Mouse (Mus musculus) forebrain, embryonic 13.5 days (tissue): ENCODE measurements around the gene Ntmt1. TPM values are rescaled to one million over a fixed set of nuclear protein-coding genes. Genes with fewer than 3 reads are reported as not detected.

Experiments used
- ATAC-seq: fragments of 200-750 bp; cut with Nextera tagmentation; 2 replicates; pipeline ENCODE4 v1.8.0; 2017
- H3K27ac ChIP-seq: fragments of 300-500 bp; sonication (generic); 2 replicates; pipeline ENCODE4 v1.5.1; 2015; ENCODE audit warnings: inconsistent platforms, mild to moderate bottlenecking, moderate library complexity
- H3K27me3 ChIP-seq: fragments of 300-500 bp; sonication (generic); 2 replicates; pipeline ENCODE4 v1.6.1; 2015; ENCODE audit warnings: mild to moderate bottlenecking, inconsistent platforms
- H3K36me3 ChIP-seq: fragments of 300-500 bp; sonication (generic); 2 replicates; pipeline ENCODE4 v1.6.1; 2015; ENCODE audit warnings: mild to moderate bottlenecking, inconsistent platforms; ENCODE audit not compliant: poor library complexity, severe bottlenecking
- H3K4me1 ChIP-seq: fragments of 300-500 bp; sonication (generic); 2 replicates; pipeline ENCODE4 v1.6.1; 2015; ENCODE audit warnings: inconsistent platforms
- H3K4me2 ChIP-seq: fragments of 300-500 bp; sonication (generic); 2 replicates; pipeline ENCODE4 v1.6.1; 2015; ENCODE audit warnings: inconsistent platforms, mild to moderate bottlenecking, moderate library complexity
- H3K4me3 ChIP-seq: fragments of 300-500 bp; sonication (generic); 2 replicates; pipeline ENCODE4 v1.5.1; 2015; ENCODE audit warnings: mild to moderate bottlenecking, inconsistent platforms
- H3K9ac ChIP-seq: fragments of 300-500 bp; sonication (generic); 2 replicates; pipeline ENCODE4 v1.6.1; 2015; ENCODE audit warnings: mild to moderate bottlenecking, inconsistent platforms
- H3K9me3 ChIP-seq: fragments of 300-500 bp; sonication (generic); replicated peaks from 2 replicates; pipeline ENCODE4 v1.6.1; 2016; ENCODE audit warnings: inconsistent platforms
- whole genome bisulfite sequencing: fragments of 180-500 bp; shearing (Covaris S2); methylation state at CpG from one replicate; pipeline ENCODE4 v1.1.7; 2015; 5-methylcytosine and 5-hydroxymethylcytosine counted together
- polyA plus RNA-seq: library from polyadenylated mRNA; unstranded; fragments of >200 nt; fragmentation: Nextera tagmentation; extraction: Ambion mirVana; gene quantifications from 2 replicates; pipeline ENCODE4 v1.2.1, GENCODE M21; 2015

The Ntmt1 gene
- polyA plus RNA-seq, 1 experiment from 2014 or later: 120 TPM

DNA sequence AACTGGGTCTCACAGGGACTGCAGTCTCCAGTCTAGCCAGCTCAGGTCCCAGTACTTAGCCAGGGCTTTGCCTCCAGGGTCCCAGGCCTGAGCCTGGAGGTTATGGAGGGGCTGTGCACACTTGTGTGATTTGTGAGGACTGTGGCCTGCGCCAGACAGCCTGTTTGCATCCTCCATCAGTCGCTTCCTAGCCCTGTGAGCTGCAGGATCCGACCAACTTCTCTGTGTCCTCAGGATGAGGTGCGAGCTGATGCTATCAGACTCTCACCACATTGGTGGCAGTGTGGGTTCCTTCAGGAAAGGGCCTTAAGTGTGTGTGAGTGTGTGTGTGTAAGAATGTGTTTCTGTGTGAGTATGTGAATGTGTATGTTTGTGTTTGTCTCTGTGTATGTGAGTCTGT lies 20.2 kb upstream of the Ntmt1 start:
- peak overlapping the region; percentile 43 for H3K9ac ChIP-seq
- H3K27me3 ChIP-seq: no peaks in the 10 kb centered on the region
- no peak for ATAC-seq
- H3K4me3 ChIP-seq: no peak overlapping the region
- WGBS: 66% methylated on average over 4 of the region's 4 CpGs
- peak overlapping the region; percentile 76 for H3K27ac ChIP-seq
- H3K4me2 ChIP-seq: 0 out of 2 replicates have a peak overlapping the region, but pooled peaks have one; percentile 10
- H3K9me3 ChIP-seq: no peaks in the 10 kb centered on the region
- H3K36me3 ChIP-seq: no peaks in the 10 kb centered on the region
- H3K4me1 ChIP-seq: peaks cover 42% of the 10 kb centered on the region

DNA sequence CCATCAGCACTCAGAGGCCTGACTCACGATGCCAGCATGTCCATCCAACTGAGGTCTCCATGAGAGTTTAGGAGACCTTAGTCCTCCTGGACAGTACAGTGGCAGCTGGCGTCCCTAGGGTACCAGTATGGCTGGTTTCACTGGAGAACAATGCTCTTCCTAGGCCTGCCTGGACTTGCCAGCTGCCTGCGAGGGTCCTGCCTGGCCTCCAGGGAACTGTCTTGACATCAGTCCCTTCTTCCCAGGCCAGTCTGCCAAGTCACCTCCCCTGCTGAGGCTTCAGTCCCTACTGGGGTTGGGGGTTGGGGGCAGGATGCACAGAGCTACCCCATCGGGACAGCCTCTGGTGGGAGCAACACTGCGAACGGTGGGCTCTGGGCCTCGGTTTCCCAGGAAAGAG lies 15.6 kb upstream of the Ntmt1 start:
- no peak overlapping the region for H3K27ac ChIP-seq
- no peak overlapping the region for H3K4me3 ChIP-seq
- no peak overlapping the region for H3K4me2 ChIP-seq
- H3K36me3 ChIP-seq: no peaks in the 10 kb centered on the region
- no peaks in the 10 kb centered on the region for H3K27me3 ChIP-seq
- 90% methylated on average over 7 of the region's 7 CpGs for WGBS
- H3K9me3 ChIP-seq: no peaks in the 10 kb centered on the region
- H3K9ac ChIP-seq: 0 out of 2 replicates have a peak overlapping the region, but pooled peaks have one; percentile 38
- no peak for ATAC-seq
- peaks cover 36% of the 10 kb centered on the region for H3K4me1 ChIP-seq

DNA sequence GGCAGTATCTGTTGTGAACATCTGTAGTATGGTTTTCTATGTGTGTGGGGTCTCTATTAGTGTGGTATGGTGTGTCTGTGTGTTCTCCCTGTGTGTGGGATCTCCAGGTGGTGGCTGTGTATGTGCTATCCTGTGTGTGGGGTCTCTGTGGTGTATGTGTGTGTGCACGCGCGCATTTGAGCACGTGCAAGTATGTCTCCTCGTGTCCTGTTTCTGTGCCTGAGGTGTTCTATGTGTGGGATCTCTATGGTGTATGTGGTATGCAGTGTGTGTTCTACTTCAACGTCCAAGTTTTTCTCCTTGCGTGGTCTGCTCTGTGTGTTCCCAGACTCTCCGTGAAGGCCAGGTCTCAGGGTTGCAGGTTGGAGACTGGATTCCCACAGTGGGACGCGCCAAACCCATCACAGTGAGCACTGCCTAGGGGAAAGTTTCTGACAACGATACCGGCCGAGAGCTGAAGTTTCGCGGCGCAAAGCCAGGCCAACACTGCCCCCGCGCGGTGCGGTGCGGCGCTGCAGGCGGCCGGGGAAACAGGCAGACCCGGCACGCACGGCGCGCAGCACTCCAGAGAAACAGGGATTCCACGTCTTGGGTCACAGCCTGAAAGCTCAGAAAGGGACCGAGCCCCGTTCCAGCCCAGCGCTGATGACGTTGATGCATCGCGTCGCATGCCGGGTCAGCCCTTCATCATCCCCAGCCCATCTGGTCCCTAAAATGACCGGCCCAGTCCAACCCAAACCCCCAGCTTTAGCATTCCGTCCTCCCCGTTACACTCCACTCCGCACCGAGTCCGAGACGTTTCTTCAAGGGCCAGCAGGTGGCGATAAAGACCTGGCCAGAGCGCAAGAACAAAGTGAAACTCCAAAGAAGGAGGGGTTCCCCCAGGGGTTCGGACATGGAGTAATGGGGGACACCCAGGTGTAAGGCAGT lies 13.2 kb upstream of the Ntmt1 start:
- no peaks in the 10 kb centered on the region for H3K9me3 ChIP-seq
- peaks cover 28% of the 10 kb centered on the region for H3K4me1 ChIP-seq
- H3K4me3 ChIP-seq: peak overlapping the region; percentile 40
- H3K27ac ChIP-seq: peak overlapping the region; percentile 78
- H3K4me2 ChIP-seq: peak overlapping the region; percentile 62
- peak; percentile 75 for ATAC-seq
- WGBS: 5% methylated on average over 48 of the region's 48 CpGs
- H3K9ac ChIP-seq: peak overlapping the region; percentile 67
- H3K36me3 ChIP-seq: no peaks in the 10 kb centered on the region
- no peaks in the 10 kb centered on the region for H3K27me3 ChIP-seq

DNA sequence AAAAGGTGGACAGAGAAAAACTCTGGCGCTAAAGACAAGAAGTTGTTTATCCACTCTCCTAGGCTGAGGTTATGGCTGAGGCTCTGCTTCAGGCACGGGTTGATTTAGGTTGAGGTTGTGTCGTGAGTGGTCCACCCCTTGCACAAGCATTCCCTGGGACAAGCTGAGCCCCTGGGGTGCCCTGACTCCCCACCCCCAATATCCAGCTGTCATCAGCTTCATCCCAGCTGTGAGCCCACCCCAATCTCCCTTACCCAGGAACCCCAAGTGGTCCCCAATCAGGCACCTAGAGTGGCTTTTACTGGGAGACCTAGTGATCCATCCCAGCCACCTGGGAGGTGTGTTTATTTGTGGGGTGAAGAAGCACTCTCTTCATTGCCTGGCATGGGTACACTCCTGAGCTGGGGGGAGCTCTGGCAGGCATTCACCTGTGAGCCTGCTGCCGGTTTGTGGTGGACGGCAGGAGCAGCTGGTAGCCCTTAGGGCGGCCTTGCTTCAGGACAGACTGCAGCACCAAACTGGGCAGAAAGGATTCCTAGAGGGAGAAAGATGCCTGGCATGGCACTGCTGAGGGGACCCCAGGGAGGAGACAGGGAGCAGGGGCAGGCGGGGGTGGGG lies 12.2 kb upstream of the Ntmt1 start:
- no peak overlapping the region for H3K9ac ChIP-seq
- H3K4me1 ChIP-seq: peaks cover 32% of the 10 kb centered on the region
- peak overlapping the region; percentile 62 for H3K4me2 ChIP-seq
- H3K27me3 ChIP-seq: peaks cover 5% of the 10 kb centered on the region
- H3K4me3 ChIP-seq: peak overlapping the region; percentile 40; the same call in 1 of the 2 replicates
- H3K27ac ChIP-seq: peak overlapping the region; percentile 63
- ATAC-seq: no peak
- no peaks in the 10 kb centered on the region for H3K36me3 ChIP-seq
- H3K9me3 ChIP-seq: no peaks in the 10 kb centered on the region
- WGBS: 62% methylated on average over 7 of the region's 7 CpGs

DNA sequence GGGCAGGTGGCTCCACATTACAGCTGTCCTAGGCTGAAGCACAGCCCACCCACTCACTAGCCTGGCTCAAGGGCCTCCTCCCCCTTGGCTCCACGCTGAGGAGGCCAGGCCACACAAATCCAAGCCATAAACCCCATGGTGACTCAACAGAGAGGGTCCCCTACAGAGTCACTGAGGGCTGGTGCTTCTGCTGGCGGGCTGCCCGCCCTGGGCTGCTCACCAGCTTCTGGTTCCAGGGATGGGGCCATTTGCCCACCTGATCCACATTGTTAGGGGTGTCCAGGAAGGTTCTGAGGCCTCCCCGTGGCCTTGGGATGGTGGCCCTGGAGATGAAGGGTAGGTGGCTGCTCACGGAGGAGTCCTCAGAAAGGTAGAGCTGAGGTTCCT lies 11.7 kb upstream of the Ntmt1 start:
- peak overlapping the region; percentile 63 for H3K27ac ChIP-seq
- no peaks in the 10 kb centered on the region for H3K36me3 ChIP-seq
- 54% methylated on average over 5 of the region's 5 CpGs for WGBS
- no peak for ATAC-seq
- peaks cover 10% of the 10 kb centered on the region for H3K27me3 ChIP-seq
- H3K4me1 ChIP-seq: peaks cover 36% of the 10 kb centered on the region
- H3K9ac ChIP-seq: peak overlapping the region; percentile 51; the same call in 1 of the 2 replicates
- H3K4me3 ChIP-seq: no peak overlapping the region
- H3K4me2 ChIP-seq: peak overlapping the region; percentile 62
- no peaks in the 10 kb centered on the region for H3K9me3 ChIP-seq

DNA sequence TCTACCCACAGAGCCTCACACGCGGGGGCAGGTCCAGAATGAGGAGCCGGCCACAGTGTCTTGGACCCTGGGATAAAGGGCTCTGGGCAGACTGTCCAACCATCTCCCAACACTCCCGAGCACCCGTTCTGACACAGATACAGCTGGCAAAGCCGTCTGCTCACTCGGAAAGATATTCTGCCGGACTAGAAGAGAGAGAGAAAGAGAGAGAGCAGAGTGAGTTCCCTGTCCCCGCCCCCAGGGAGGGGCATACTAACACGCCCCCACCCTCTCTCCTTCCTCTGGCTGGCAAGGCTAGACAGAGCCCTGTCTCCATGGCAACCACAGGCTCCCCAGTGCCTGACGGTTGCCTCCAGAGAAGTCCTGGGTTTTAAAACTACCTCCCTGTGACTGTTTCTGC lies 11.2 kb upstream of the Ntmt1 start:
- peaks cover 41% of the 10 kb centered on the region for H3K4me1 ChIP-seq
- H3K9ac ChIP-seq: peak overlapping the region; percentile 51; the same call in 1 of the 2 replicates

DNA sequence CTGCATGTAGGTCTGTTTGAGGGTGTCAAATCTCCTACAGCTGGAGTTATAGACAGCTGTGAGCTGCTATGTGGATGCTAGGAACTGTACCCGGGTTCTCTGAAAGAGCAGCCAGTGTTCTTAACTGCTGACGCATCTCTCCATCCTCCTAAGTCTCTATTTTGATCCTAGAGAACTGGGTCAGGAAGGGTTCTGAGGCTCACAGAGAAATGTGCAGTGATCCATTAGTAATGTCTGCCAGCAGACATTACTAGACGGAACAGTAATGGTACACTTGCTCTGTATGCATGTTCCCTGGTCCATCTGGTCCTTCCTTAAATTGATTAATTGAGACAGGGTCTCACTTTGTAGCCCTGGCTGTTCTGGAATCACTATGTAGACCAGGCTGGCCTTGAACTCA lies 8.2 kb upstream of the Ntmt1 start:
- H3K4me3 ChIP-seq: no peak overlapping the region
- H3K4me1 ChIP-seq: peaks cover 48% of the 10 kb centered on the region
- no peak overlapping the region for H3K4me2 ChIP-seq
- H3K27ac ChIP-seq: no peak overlapping the region
- no peaks in the 10 kb centered on the region for H3K36me3 ChIP-seq
- H3K27me3 ChIP-seq: peaks cover 34% of the 10 kb centered on the region
- no peak overlapping the region for H3K9ac ChIP-seq
- H3K9me3 ChIP-seq: no peaks in the 10 kb centered on the region
- ATAC-seq: no peak
- WGBS: 82% methylated on average over 3 of the region's 3 CpGs

More for the DNA sequence above, 11.2 kb upstream of the Ntmt1 start:
- Histone ChIP-seq H3K36me3 (no peaks in the 10 kb centered on the region), H3K27me3 (peaks cover 15% of the 10 kb centered on the region), H3K9me3 (no peaks in the 10 kb centered on the region), H3K4me3 (peak overlapping the region; percentile 9; the same call in 1 of the 2 replicates), H3K27ac (peak overlapping the region; percentile 63), H3K4me2 (peak overlapping the region; percentile 62)
- 7% methylated on average over 11 of the region's 11 CpGs for WGBS
- ATAC-seq: peak; percentile 87

DNA sequence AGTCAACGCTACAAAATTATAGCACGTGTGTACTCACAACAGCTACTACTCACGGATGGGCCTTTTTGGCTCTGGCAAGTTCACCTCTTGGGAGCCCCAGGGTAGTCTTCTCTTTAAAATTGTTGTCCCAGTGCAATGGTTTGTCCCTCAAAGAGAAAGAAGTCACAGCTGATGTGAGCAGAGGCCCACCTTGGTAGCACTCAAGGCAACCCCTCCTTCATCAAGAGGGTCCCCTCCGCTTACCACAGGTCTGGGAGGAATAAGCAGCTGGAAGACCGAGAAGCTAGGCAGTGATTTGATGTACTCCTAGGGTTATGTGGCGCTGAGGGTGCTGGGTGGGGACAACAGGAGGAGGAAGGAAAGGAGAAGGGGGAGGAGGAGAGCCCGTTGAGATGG lies 7.0 kb upstream of the Ntmt1 start:
- H3K4me2 ChIP-seq: peak overlapping the region; percentile 92
- 26% methylated on average over 7 of the region's 7 CpGs for WGBS
- H3K4me1 ChIP-seq: peaks cover 37% of the 10 kb centered on the region
- peak overlapping the region; percentile 46 for H3K4me3 ChIP-seq
- no peak overlapping the region for H3K27ac ChIP-seq
- no peaks in the 10 kb centered on the region for H3K9me3 ChIP-seq
- H3K9ac ChIP-seq: peak overlapping the region; percentile 69
- no peaks in the 10 kb centered on the region for H3K36me3 ChIP-seq
- H3K27me3 ChIP-seq: peaks cover 34% of the 10 kb centered on the region
- no peak for ATAC-seq

DNA sequence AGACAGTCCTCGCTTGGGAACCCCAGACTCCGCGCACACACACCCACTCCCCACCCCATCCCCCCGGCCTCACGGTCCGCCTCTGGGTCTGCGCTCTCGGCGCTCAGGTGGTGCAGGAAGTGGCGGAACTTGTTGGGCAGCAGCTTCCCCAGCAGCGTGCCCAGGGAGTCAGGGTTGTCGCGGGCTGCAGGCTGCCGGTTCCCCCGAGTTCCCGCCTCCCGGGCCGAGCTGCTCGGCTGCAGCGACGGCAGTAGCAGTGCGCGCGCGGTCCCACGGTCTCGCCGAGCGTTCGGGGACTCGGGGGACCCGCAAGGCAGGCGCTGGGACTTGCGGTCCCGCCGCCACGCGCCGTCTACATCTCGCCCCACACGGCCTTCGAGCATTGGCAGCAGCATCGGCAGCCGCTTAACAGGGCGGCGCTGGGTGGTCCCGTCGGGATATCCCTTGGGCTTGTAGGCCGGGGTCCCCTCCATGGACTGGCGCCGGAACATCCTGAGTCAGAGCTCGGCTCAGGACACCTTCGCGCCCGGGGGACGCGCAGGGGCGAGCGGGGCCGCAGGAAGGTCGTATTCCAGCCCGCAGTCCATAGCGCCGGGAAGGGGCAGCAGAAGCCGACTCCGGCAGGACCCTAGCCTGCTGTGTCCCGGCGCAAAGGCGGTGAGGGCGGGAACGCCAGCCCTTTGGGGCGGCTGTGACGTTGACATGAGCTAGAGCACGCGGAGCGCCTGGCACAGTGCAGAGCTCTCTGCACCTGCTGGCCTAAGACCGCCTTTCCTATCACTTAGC lies 6.4 kb upstream of the Ntmt1 start:
- no peaks in the 10 kb centered on the region for H3K9me3 ChIP-seq
- H3K4me2 ChIP-seq: peak overlapping the region; percentile 92
- no peak overlapping the region for H3K27ac ChIP-seq
- H3K9ac ChIP-seq: peak overlapping the region; percentile 69
- peaks cover 31% of the 10 kb centered on the region for H3K4me1 ChIP-seq
- ATAC-seq: peak; percentile 63; the same call in 1 of the 2 replicates
- no peaks in the 10 kb centered on the region for H3K36me3 ChIP-seq
- H3K4me3 ChIP-seq: peak overlapping the region; percentile 46
- peaks cover 34% of the 10 kb centered on the region for H3K27me3 ChIP-seq
- WGBS: under 1% methylated on average over 76 of the region's 77 CpGs

DNA sequence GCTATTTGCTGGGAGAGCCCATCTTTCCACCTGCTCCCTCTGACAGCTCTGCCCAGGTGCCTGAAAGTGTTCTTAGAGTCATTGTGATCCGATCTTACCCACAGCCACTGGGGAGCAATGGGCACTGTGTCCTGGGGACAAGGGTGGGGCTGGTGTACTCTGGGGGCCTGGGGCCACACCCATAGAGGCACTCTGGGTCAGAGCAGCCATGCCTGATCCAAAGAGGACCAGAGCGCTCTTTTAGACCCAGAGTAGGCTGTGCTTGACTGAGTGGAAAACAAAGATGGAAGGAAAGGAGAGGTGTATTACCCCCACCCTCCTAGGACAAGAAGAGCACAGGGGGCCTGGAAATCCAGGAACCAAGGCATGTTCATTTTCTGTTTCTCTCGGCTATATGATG lies 4.0 kb upstream of the Ntmt1 start, which contains the start of gene 1700001O22Rik:
1700001O22Rik (minus strand) TSS at position 58 of the 400 bp plus-strand sequence.
- ATAC-seq: no peak
- Histone ChIP-seq H3K9me3 (no peaks in the 10 kb centered on the region), H3K4me3 (no peak within 1 kb of the TSS), H3K27me3 (peaks cover 34% of the 10 kb centered on the region), H3K9ac (no peak within 1 kb of the TSS; the same call in 1 of the 2 replicates), H3K27ac (no peak within 1 kb of the TSS), H3K36me3 (no peaks in the 10 kb centered on the region), H3K4me2 (no peak within 1 kb of the TSS), H3K4me1 (peaks cover 33% of the 10 kb centered on the region)
- WGBS: 89% methylated on average over 3 of the region's 3 CpGs

DNA sequence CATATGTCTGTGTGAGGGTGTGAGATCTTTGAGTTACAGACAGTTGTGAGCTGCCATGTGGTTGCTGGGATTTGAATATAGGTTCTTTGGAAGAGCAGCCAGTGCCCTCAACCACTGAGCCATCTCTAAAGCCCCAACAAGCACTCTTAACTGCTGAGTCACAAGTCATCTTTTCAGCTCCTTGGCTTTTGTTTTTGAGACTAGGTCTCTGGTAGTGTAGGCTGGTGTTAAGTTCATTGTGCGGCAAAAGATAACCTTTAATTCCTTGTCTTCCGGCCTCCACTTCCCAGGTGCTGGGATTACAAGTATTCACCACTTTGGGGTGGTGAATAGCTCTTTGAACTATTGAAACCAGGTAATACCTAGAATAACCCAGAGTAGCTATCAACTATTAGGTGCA lies 1.6 kb upstream of the Ntmt1 start:
- Histone ChIP-seq H3K4me3 (no peak overlapping the region), H3K9ac (no peak overlapping the region), H3K9me3 (no peaks in the 10 kb centered on the region), H3K4me2 (no peak overlapping the region), H3K36me3 (no peaks in the 10 kb centered on the region), H3K4me1 (peaks cover 44% of the 10 kb centered on the region), H3K27me3 (peaks cover 23% of the 10 kb centered on the region), H3K27ac (no peak overlapping the region)
- 95% methylated on average over 2 of the region's 2 CpGs for WGBS
- ATAC-seq: no peak
